Mouse (Mus musculus) MN1 (cell line): ENCODE measurements around the gene Spag5.

Experiments
- DNase-seq: peaks from one replicate; pipeline ENCODE4 v3.0.0-alpha.2; 2016; ENCODE audit warnings: low spot score

Gene Spag5

GRCm38 (mm10) chr11:78353081-78353480 lies 51.8 kb downstream of the Spag5 start:
- no peak for DNase-seq

GRCm38 (mm10) chr11:78354905-78355304 lies 53.6 kb downstream of the Spag5 start:
- no peak for DNase-seq

- DNase-seq: peak; percentile 52
These were observed 54.3 kb downstream of the Spag5 start for GRCm38 (mm10) chr11:78355471-78356238.

- no peak for DNase-seq
These were observed 57.1 kb downstream of the Spag5 start for GRCm38 (mm10) chr11:78358330-78359007.

GRCm38 (mm10) chr11:78360125-78360788 lies 58.9 kb downstream of the Spag5 start:
- DNase-seq: peak; percentile 90

- DNase-seq: no peak
These were observed 59.4 kb downstream of the Spag5 start for GRCm38 (mm10) chr11:78360789-78361131.

GRCm38 (mm10) chr11:78363309-78364007 lies 62.1 kb downstream of the Spag5 start:
- DNase-seq: no peak

- DNase-seq: no peak
These were observed 62.8 kb downstream of the Spag5 start for GRCm38 (mm10) chr11:78364103-78364502.

GRCm38 (mm10) chr11:78367456-78368225 lies 66.3 kb downstream of the Spag5 start:
- DNase-seq: no peak

GRCm38 (mm10) chr11:78370389-78370788 lies 69.1 kb downstream of the Spag5 start:
- DNase-seq: no peak

GRCm38 (mm10) chr11:78371711-78372110 lies 70.4 kb downstream of the Spag5 start:
- no peak for DNase-seq
